Mouse (Mus musculus): ENCODE results near the gene Macf1. TPM values are rescaled to one million over a fixed set of nuclear protein-coding genes. Genes with fewer than 3 reads are reported as not detected.

Gene Macf1
- total and polyA plus RNA-seq, 2 experiments from 2014 or later = 57.3 to 243 TPM

DNA sequence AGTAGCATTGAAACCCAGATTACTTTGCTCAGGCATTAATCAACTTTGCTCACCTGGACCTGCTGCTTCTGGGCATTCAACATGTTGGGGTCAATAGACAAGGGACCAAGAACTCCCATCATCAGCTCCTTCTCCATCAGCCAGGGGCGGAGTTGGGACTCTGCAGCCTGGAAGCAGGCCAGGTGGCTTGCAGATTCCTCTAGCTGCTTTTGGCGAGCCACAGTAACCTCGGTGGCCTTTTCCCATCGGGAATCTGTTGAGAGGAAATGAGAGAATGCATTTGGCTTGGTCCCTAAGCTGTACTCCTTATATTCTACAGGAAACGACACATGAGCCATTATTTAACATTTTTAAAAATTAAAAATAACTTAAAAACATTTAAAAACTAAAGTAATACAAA is 245.7 kb downstream of the Macf1 start:
- DNase-seq (ENCODE audit: low spot score) (no peak), ATAC-seq (no peak)
- TF ChIP-seq CTCF (IDR thresholded peaks at IDR 0.05; ENCODE audit: low read depth) = no peak
- Histone ChIP-seq H3K27me3 (ENCODE audit: insufficient read depth, low read length) (no peaks in the 10 kb centered on the region), H3K4me1 (ENCODE audit: insufficient read depth, low read length) (no peaks in the 10 kb centered on the region), H3K9ac (replicated peaks; ENCODE audit: low read length) (no peak overlapping the region), H3K36me3 (ENCODE audit: insufficient read depth, low read length) (peaks cover 58% of the 10 kb centered on the region), H3K27ac (no peak overlapping the region), H3K4me2 (ENCODE audit: low read depth, low read length) (no peak overlapping the region), H3K9me3 (ENCODE audit: low read length) (no peaks in the 10 kb centered on the region), H3K4me3 (ENCODE audit: low read length) (no peak overlapping the region)
- WGBS = 46% methylated on average over 5 of the region's 5 CpGs

DNA sequence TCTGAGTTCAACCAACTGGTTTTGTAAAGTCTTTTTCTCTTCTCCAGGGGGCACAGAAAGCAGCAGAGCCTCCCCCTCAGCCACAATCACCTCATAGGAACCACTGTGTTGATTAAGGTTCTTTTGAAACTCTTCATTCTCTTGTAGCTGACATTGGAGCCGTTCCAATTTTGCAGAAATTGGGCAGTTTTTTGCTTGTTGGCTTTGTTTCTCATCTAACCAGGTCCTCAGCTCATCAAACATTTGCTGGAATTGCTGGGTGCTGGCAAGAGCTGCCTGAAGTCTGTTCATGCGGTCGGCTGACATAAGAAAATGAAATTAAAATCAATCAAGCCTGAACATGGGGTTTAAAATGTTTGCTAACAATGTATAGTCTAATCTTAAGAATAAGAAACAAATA is 251.0 kb downstream of the Macf1 start:
- no peak for TF ChIP-seq CTCF (IDR thresholded peaks at IDR 0.05; ENCODE audit: low read depth)
- Histone ChIP-seq H3K4me2 (ENCODE audit: low read depth, low read length) (no peak overlapping the region), H3K9ac (replicated peaks; ENCODE audit: low read length) (no peak overlapping the region), H3K4me3 (ENCODE audit: low read length) (no peak overlapping the region), H3K27ac (no peak overlapping the region), H3K27me3 (ENCODE audit: insufficient read depth, low read length) (no peaks in the 10 kb centered on the region), H3K9me3 (ENCODE audit: low read length) (no peaks in the 10 kb centered on the region), H3K36me3 (ENCODE audit: insufficient read depth, low read length) (peaks cover 46% of the 10 kb centered on the region), H3K4me1 (ENCODE audit: insufficient read depth, low read length) (no peaks in the 10 kb centered on the region)
- 71% methylated on average over 3 of the region's 3 CpGs for WGBS
- ATAC-seq (no peak), DNase-seq (ENCODE audit: low spot score) (no peak)

- no peak for TF ChIP-seq CTCF (IDR thresholded peaks at IDR 0.05; ENCODE audit: low read depth)
- no peak for DNase-seq (ENCODE audit: low spot score)
- peaks cover 42% of the 10 kb centered on the region for H3K36me3 ChIP-seq (ENCODE audit: insufficient read depth, low read length)
Measured at GRCm38 (mm10) chr4:123431936-123432335, 252.2 kb downstream of the Macf1 start.

GRCm38 (mm10) chr4:123427900-123428684 is 256.1 kb downstream of the Macf1 start:
- Histone ChIP-seq H3K27me3 (ENCODE audit: insufficient read depth, low read length) (no peaks in the 10 kb centered on the region), H3K4me1 (ENCODE audit: insufficient read depth, low read length) (no peaks in the 10 kb centered on the region), H3K27ac (no peak overlapping the region), H3K9ac (replicated peaks; ENCODE audit: low read length) (no peak overlapping the region), H3K4me2 (ENCODE audit: low read depth, low read length) (no peak overlapping the region), H3K9me3 (ENCODE audit: low read length) (no peaks in the 10 kb centered on the region), H3K36me3 (ENCODE audit: insufficient read depth, low read length) (peaks cover 18% of the 10 kb centered on the region; the same call in 1 of the 2 replicates), H3K4me3 (ENCODE audit: low read length) (no peak overlapping the region)
- DNase-seq (ENCODE audit: low spot score) (no peak), ATAC-seq (no peak)
- WGBS = 87% methylated on average over 5 of the region's 5 CpGs
- TF ChIP-seq CTCF (IDR thresholded peaks at IDR 0.05; ENCODE audit: low read depth) = no peak

More at GRCm38 (mm10) chr4:123431936-123432335, 252.2 kb downstream of the Macf1 start:
- H3K9me3 ChIP-seq (ENCODE audit: low read length) = no peaks in the 10 kb centered on the region
- no peaks in the 10 kb centered on the region for H3K27me3 ChIP-seq (ENCODE audit: insufficient read depth, low read length)
- no peaks in the 10 kb centered on the region for H3K4me1 ChIP-seq (ENCODE audit: insufficient read depth, low read length)
- no peak overlapping the region for H3K4me3 ChIP-seq (ENCODE audit: low read length)
- 77% methylated on average over 12 of the region's 12 CpGs for WGBS
- no peak overlapping the region for H3K4me2 ChIP-seq (ENCODE audit: low read depth, low read length)
- no peak for ATAC-seq
- H3K27ac ChIP-seq = no peak overlapping the region
- H3K9ac ChIP-seq (replicated peaks; ENCODE audit: low read length) = no peak overlapping the region

GRCm38 (mm10) chr4:123427271-123427899 is 256.8 kb downstream of the Macf1 start:
- WGBS = 83% methylated on average over 9 of the region's 9 CpGs
- H3K36me3 ChIP-seq (ENCODE audit: insufficient read depth, low read length) = peaks cover 11% of the 10 kb centered on the region; the same call in 1 of the 2 replicates
- H3K4me1 ChIP-seq (ENCODE audit: insufficient read depth, low read length) = no peaks in the 10 kb centered on the region
- H3K27ac ChIP-seq = peak overlapping the region; percentile 12; the same call in 1 of the 2 replicates
- no peak for DNase-seq (ENCODE audit: low spot score)
- H3K27me3 ChIP-seq (ENCODE audit: insufficient read depth, low read length) = no peaks in the 10 kb centered on the region
- no peak overlapping the region for H3K9ac ChIP-seq (replicated peaks; ENCODE audit: low read length)
- TF ChIP-seq CTCF (IDR thresholded peaks at IDR 0.05; ENCODE audit: low read depth) = no peak
- H3K4me2 ChIP-seq (ENCODE audit: low read depth, low read length) = no peak overlapping the region
- no peak overlapping the region for H3K4me3 ChIP-seq (ENCODE audit: low read length)
- H3K9me3 ChIP-seq (ENCODE audit: low read length) = no peaks in the 10 kb centered on the region
- no peak for ATAC-seq

GRCm38 (mm10) chr4:123426429-123427080 is 257.6 kb downstream of the Macf1 start:
- 78% methylated on average over 10 of the region's 10 CpGs for WGBS
- no peak for ATAC-seq

More at GRCm38 (mm10) chr4:123426429-123427080, 257.6 kb downstream of the Macf1 start:
- TF ChIP-seq CTCF (IDR thresholded peaks at IDR 0.05; ENCODE audit: low read depth) = no peak
- H3K4me2 ChIP-seq (ENCODE audit: low read depth, low read length) = no peak overlapping the region
- peak overlapping the region; percentile 12; the same call in 1 of the 2 replicates for H3K27ac ChIP-seq
- no peaks in the 10 kb centered on the region for H3K27me3 ChIP-seq (ENCODE audit: insufficient read depth, low read length)
- DNase-seq (ENCODE audit: low spot score) = no peak
- H3K4me3 ChIP-seq (ENCODE audit: low read length) = no peak overlapping the region
- H3K9ac ChIP-seq (replicated peaks; ENCODE audit: low read length) = no peak overlapping the region
- no peaks in the 10 kb centered on the region for H3K9me3 ChIP-seq (ENCODE audit: low read length)
- H3K36me3 ChIP-seq (ENCODE audit: insufficient read depth, low read length) = 0 out of 2 replicates have a peak, but pooled peaks cover 4% of the 10 kb centered on the region
- no peaks in the 10 kb centered on the region for H3K4me1 ChIP-seq (ENCODE audit: insufficient read depth, low read length)
